11 mouse cellular contexts compared by ENCODE assay signal in the genomic region with DNA sequence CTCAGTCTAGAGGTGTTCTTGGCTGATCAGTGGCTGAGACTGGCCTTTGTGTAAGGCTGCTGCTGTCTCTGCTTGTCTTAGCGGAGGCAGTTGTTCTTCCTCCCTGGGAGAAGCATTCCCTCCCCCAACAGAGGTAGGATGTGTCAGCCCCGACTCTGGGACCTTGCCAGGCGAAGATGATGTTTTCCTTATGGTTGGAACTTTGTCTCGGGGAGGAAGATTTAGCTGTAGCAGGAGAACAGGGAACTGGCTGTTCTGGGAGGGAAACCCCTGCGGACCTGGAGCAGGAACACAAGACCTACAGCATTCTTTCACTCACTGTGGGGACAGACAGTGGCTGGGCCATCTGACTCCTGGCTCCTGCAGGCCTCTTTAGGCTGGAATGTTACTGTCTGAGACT. TPM values are rescaled to one million over a fixed set of nuclear protein-coding genes. Genes with fewer than 3 reads are reported as not detected.
DNase-seq lines count a peak whose midpoint lies in the region; ATAC-seq and TF ChIP-seq lines count a peak whose summit lies in the region.
"Had no signal": no experiment of that assay in that cellular context is flagged by ENCODE, and none has a peak within 500 bp of the region (broad histone marks: within the 10 kb centered on the region; RNA-seq: fewer than 3 reads in every experiment).

No protein-coding gene starts in this region.

- intact Hi-C loops in gastrocnemius, postnatal 36 days (cut with DNase I) = no loop called here

- H3K36me3 ChIP-seq in limb, embryonic 14.5 days (ENCODE audit: control insufficient read depth, insufficient read depth, low read length) = no peaks in the 10 kb centered on the region
- H3K36me3 ChIP-seq in limb, embryonic 10.5 days = no peaks in the 10 kb centered on the region
- H3K36me3 ChIP-seq in stomach, embryonic 15.5 days = no peaks in the 10 kb centered on the region

- H3K9me3 ChIP-seq in limb, embryonic 14.5 days (ENCODE audit: control insufficient read depth, low read length) = peaks cover 3% of the 10 kb centered on the region; the same call in 1 of the 2 replicates
- H3K9me3 ChIP-seq in limb, embryonic 10.5 days (replicated peaks) = no peaks in the 10 kb centered on the region
- H3K9me3 ChIP-seq in stomach, embryonic 15.5 days = no peaks in the 10 kb centered on the region

- no peak overlapping the region for H3K27ac ChIP-seq in limb, embryonic 14.5 days (replicated peaks; ENCODE audit: low read depth, low read length)
- H3K27ac ChIP-seq in limb, embryonic 10.5 days = no peak overlapping the region
- H3K27ac ChIP-seq in stomach, embryonic 15.5 days = peak overlapping the region; percentile 51; the same call in 1 of the 2 replicates
- H3K27ac ChIP-seq: layer of hippocampus, adult 2 months had no signal

- 30% methylated on average over 5 of the region's 5 CpGs for WGBS in limb, embryonic 14.5 days
- 57% methylated on average over 5 of the region's 5 CpGs for WGBS in limb, embryonic 10.5 days
- WGBS in stomach, embryonic 15.5 days = 26% methylated on average over 5 of the region's 5 CpGs

- H3K9ac ChIP-seq in limb, embryonic 14.5 days (ENCODE audit: low read depth, low read length, severe bottlenecking) = no peak overlapping the region
- H3K9ac ChIP-seq in stomach, embryonic 15.5 days = no peak overlapping the region

- H3K4me3 ChIP-seq in limb, embryonic 14.5 days (replicated peaks; ENCODE audit: low read length) = no peak overlapping the region
- no peak overlapping the region for H3K4me3 ChIP-seq in limb, embryonic 10.5 days
- H3K4me3 ChIP-seq in stomach, embryonic 15.5 days (replicated peaks) = no peak overlapping the region
- H3K4me3 ChIP-seq: layer of hippocampus, adult 2 months had no signal

- ATAC-seq in limb, embryonic 14.5 days (ENCODE audit: low FRiP score, low read depth) = peak; percentile 23; the same call in 1 of the 2 replicates
- no peak for ATAC-seq in stomach, embryonic 15.5 days (ENCODE audit: insufficient read depth, low FRiP score, low read depth)
- ATAC-seq: Patski had no signal

- no peak for TF ChIP-seq POLR2A in limb, embryonic 14.5 days (IDR thresholded peaks at IDR 0.05; ENCODE audit: borderline replicate concordance, extremely low read depth, insufficient read depth, insufficient read length)

- no peaks in the 10 kb centered on the region for H3K27me3 ChIP-seq in limb, embryonic 14.5 days (ENCODE audit: control insufficient read depth, insufficient read depth, low read length)
- no peaks in the 10 kb centered on the region for H3K27me3 ChIP-seq in limb, embryonic 10.5 days (ENCODE audit: low read depth, poor library complexity, severe bottlenecking)
- H3K27me3 ChIP-seq in stomach, embryonic 15.5 days (replicated peaks) = no peaks in the 10 kb centered on the region

- no peak overlapping the region for H3K4me2 ChIP-seq in limb, embryonic 14.5 days (replicated peaks; ENCODE audit: low read depth, low read length, severe bottlenecking)
- no peak overlapping the region for H3K4me2 ChIP-seq in stomach, embryonic 15.5 days

- H3K4me1 ChIP-seq in limb, embryonic 14.5 days (ENCODE audit: control insufficient read depth, insufficient read depth, low read length) = peaks cover 6% of the 10 kb centered on the region; the same call in 1 of the 2 replicates
- H3K4me1 ChIP-seq in limb, embryonic 10.5 days = peaks cover 30% of the 10 kb centered on the region
- peaks cover 19% of the 10 kb centered on the region for H3K4me1 ChIP-seq in stomach, embryonic 15.5 days

- DNase-seq in limb, embryonic 14.5 days (ENCODE audit: low spot score) = peak; percentile 56
- DNase-seq in limb, embryonic 10.5 days (ENCODE audit: low spot score) = no peak
- DNase-seq in gastrocnemius, postnatal 36 days = peak; percentile 59 to 89
- DNase-seq in heart, postnatal 4 days = peak; percentile 83
- no peak for DNase-seq in Muller cell, postnatal 12 days (ENCODE audit: inconsistent ontology term)
- DNase-seq in c-Kit-positive CD71-positive TER-119-positive erythroid progenitor cells, embryonic 14.5 days (ENCODE audit: low spot score) = no peak
- no peak for DNase-seq in adrenal gland, adult 2 months

RNA-seq across cellular contexts. Expression of gene Alpk3, which starts 15.1 kb away (rescaled TPM):
- 3.4 and 3.5 TPM in 2 replicates for polyA plus RNA-seq in limb, embryonic 14.5 days (2012; rRNA removed)
- polyA plus RNA-seq in limb, embryonic 14.5 days (2014; fragmentation: Nextera tagmentation; extraction: Ambion mirVana) = 3.2 and 3.9 TPM in 2 replicates
- polyA plus RNA-seq in limb, embryonic 10.5 days (2016; fragmentation: Nextera tagmentation; extraction: Ambion mirVana) = 0.19 and 0.48 TPM in 2 replicates
- 100 to 1,000 TPM; 201 to 258 TPM for total RNA-seq in gastrocnemius, postnatal 36 days (2021)
- 10 to 100 TPM; 95.9 to 96.8 TPM for total RNA-seq in heart, postnatal 4 days (2021)
- 0.64 and 0.84 TPM in 2 replicates for polyA plus RNA-seq in stomach, embryonic 15.5 days (2015; fragmentation: Nextera tagmentation; extraction: Ambion mirVana)
- total RNA-seq in adrenal gland, adult 2 months (2021) = under 1 TPM; 0.17 to 0.24 TPM
- 0.03 TPM in 2 replicates for polyA plus RNA-seq in adrenal gland, adult 2 months (2012; rRNA removed)
- polyA plus RNA-seq: Patski had no signal

RNA-seq across cellular contexts. Expression of gene Slc28a1, which starts 42.1 kb away (rescaled TPM):
- polyA plus RNA-seq in limb, embryonic 14.5 days (2012; rRNA removed) = 0.26 and 0.40 TPM in 2 replicates
- 0.06 TPM in 1 of 2 replicates, not detected in the other for polyA plus RNA-seq in limb, embryonic 14.5 days (2014; fragmentation: Nextera tagmentation; extraction: Ambion mirVana)
- polyA plus RNA-seq in limb, embryonic 10.5 days (2016; fragmentation: Nextera tagmentation; extraction: Ambion mirVana) = 0.09 TPM in 1 of 2 replicates, not detected in the other
- total RNA-seq in gastrocnemius, postnatal 36 days (2021) = under 1 TPM; 0.20 to 0.36 TPM
- under 1 TPM in 1 of 2 experiments, not detected in 1; 0.33 TPM for total RNA-seq in heart, postnatal 4 days (2021)
- polyA plus RNA-seq in stomach, embryonic 15.5 days (2015; fragmentation: Nextera tagmentation; extraction: Ambion mirVana) = 0.71 and 1.5 TPM in 2 replicates
- total RNA-seq in adrenal gland, adult 2 months (2021) = under 1 TPM in 1 of 2 experiments, not detected in 1; 0.10 TPM
- 0.03 TPM in 1 of 2 replicates, not detected in the other for polyA plus RNA-seq in adrenal gland, adult 2 months (2012; rRNA removed)
- total RNA-seq: common myeloid progenitor, adult 5-6 weeks; layer of hippocampus, adult 2 months had no signal
- polyA plus RNA-seq: Patski had no signal

Comparison
In these comparisons a context has a peak if more than half of its experiments do, and no peak if none do; other contexts are left out.
1. DNase-seq: peak in limb, embryonic 14.5 days (single experiment), gastrocnemius, postnatal 36 days (2 of 2) and heart, postnatal 4 days (single experiment); none in limb, embryonic 10.5 days (single experiment), Muller cell, postnatal 12 days (single experiment), c-Kit-positive CD71-positive TER-119-positive erythroid progenitor cells, embryonic 14.5 days (single experiment) and adrenal gland, adult 2 months (single experiment).